Mouse (Mus musculus) liver, postnatal 0 days (tissue): ENCODE results near the gene Rph3al. TPM values are rescaled to one million over a fixed set of nuclear protein-coding genes. Genes with fewer than 3 reads are reported as not detected.

Source experiments
- ATAC-seq: fragments of 200-750 bp; cut with Nextera tagmentation; 2 replicates; pipeline ENCODE4 v1.8.0; 2017; ENCODE audit warnings: mild to moderate bottlenecking, moderate library complexity
- DNase-seq: peaks from one replicate; pipeline ENCODE4 v3.0.0-alpha.2; 2016
- H3K27ac ChIP-seq: fragments of 300-500 bp; sonication (generic); 2 replicates; pipeline ENCODE4 v1.5.1; 2014; ENCODE audit warnings: antibody characterized with exemption, moderate library complexity, mild to moderate bottlenecking, low read depth
- H3K27me3 ChIP-seq: fragments of 300-500 bp; sonication (generic); 2 replicates; pipeline ENCODE4 v1.6.1; 2014; ENCODE audit warnings: low read length, control low read depth, mixed read lengths; ENCODE audit not compliant: insufficient read depth
- H3K36me3 ChIP-seq: fragments of 300-500 bp; sonication (generic); replicated peaks from 2 replicates; pipeline ENCODE4 v1.6.1; 2014; ENCODE audit warnings: mild to moderate bottlenecking, control low read depth, low read length, moderate library complexity, mixed read lengths; ENCODE audit not compliant: insufficient read depth
- H3K4me1 ChIP-seq: fragments of 300-500 bp; sonication (generic); 2 replicates; pipeline ENCODE4 v1.6.1; 2014; ENCODE audit warnings: antibody characterized with exemption, mild to moderate bottlenecking, control low read depth; ENCODE audit not compliant: insufficient read depth
- H3K4me2 ChIP-seq: fragments of 300-500 bp; sonication (generic); 2 replicates; pipeline ENCODE4 v1.6.1; 2014; ENCODE audit warnings: low read depth, mild to moderate bottlenecking, low read length, moderate library complexity, mixed read lengths
- H3K4me3 ChIP-seq: fragments of 300-500 bp; sonication (generic); 2 replicates; pipeline ENCODE4 v1.5.1; 2014; ENCODE audit warnings: low read depth, low read length
- H3K9ac ChIP-seq: fragments of 300-500 bp; sonication (generic); replicated peaks from 2 replicates; pipeline ENCODE4 v1.6.1; 2014; ENCODE audit warnings: mild to moderate bottlenecking, moderate library complexity
- H3K9me3 ChIP-seq: fragments of 300-500 bp; sonication (generic); 2 replicates; pipeline ENCODE4 v1.6.1; 2016; ENCODE audit warnings: mild to moderate bottlenecking, control low read depth, low read length, mixed read lengths
- CTCF ChIP-seq: sonication (generic); IDR thresholded peaks from 2 replicates; pipeline ENCODE4 v1.5.1; 2016; ENCODE audit warnings: antibody characterized with exemption, low read depth
- EP300 ChIP-seq: IDR thresholded peaks from 2 replicates; pipeline ENCODE4 v1.6.1; 2016; ENCODE audit warnings: antibody characterized with exemption, low read depth, mild to moderate bottlenecking
- WGBS: fragments of 180-500 bp; shearing (Covaris S2); extraction: QIAGEN DNeasy Blood & Tissue Kit; methylation state at CpG from one replicate; pipeline ENCODE4 v1.1.7; 2014; ENCODE audit not compliant: insufficient replicate concordance; 5-methylcytosine and 5-hydroxymethylcytosine counted together
- polyA plus RNA-seq: library from polyadenylated mRNA; unstranded; fragments of >200 nt; fragmentation: Nextera tagmentation; extraction: Ambion mirVana; gene quantifications from 2 replicates; pipeline ENCODE4 v1.2.1, GENCODE M21; 2015

Gene Rph3al
- polyA plus RNA-seq, 1 experiment from 2014 or later, result 0.83 TPM

- H3K27me3 ChIP-seq, result no peaks in the 10 kb centered on the region; the same call in 1 of the 2 replicates
- ATAC-seq, result no peak
- TF ChIP-seq CTCF, result no peak
- TF ChIP-seq EP300, result no peak
- no peaks in the 10 kb centered on the region for H3K9me3 ChIP-seq
- H3K9ac ChIP-seq, result no peak overlapping the region
- no peak overlapping the region for H3K27ac ChIP-seq
- H3K4me2 ChIP-seq, result no peak overlapping the region
- H3K36me3 ChIP-seq, result no peaks in the 10 kb centered on the region
- no peaks in the 10 kb centered on the region for H3K4me1 ChIP-seq
- no peak overlapping the region for H3K4me3 ChIP-seq
- DNase-seq, result no peak
- WGBS, result 54% methylated on average over 8 of the region's 8 CpGs
Observed at GRCm38 (mm10) chr11:75785897-75786296, 152.3 kb downstream of the Rph3al start.

- Histone ChIP-seq H3K9me3 (no peaks in the 10 kb centered on the region), H3K27ac (no peak overlapping the region), H3K4me1 (no peaks in the 10 kb centered on the region), H3K4me3 (no peak overlapping the region), H3K36me3 (no peaks in the 10 kb centered on the region), H3K27me3 (no peaks in the 10 kb centered on the region; the same call in 1 of the 2 replicates), H3K4me2 (no peak overlapping the region), H3K9ac (no peak overlapping the region)
- ATAC-seq (no peak), DNase-seq (no peak)
- TF ChIP-seq CTCF (no peak), EP300 (no peak)
- WGBS, result 68% methylated on average over 5 of the region's 5 CpGs
Observed at GRCm38 (mm10) chr11:75783799-75784198, 154.4 kb downstream of the Rph3al start.

- Histone ChIP-seq H3K4me3 (no peak overlapping the region), H3K4me2 (no peak overlapping the region), H3K36me3 (no peaks in the 10 kb centered on the region), H3K27ac (no peak overlapping the region), H3K4me1 (no peaks in the 10 kb centered on the region), H3K9ac (no peak overlapping the region), H3K9me3 (no peaks in the 10 kb centered on the region), H3K27me3 (no peaks in the 10 kb centered on the region; the same call in 1 of the 2 replicates)
- ATAC-seq, result peak; percentile 50
- DNase-seq, result peak; percentile 69
- WGBS, result 20% methylated on average over 6 of the region's 6 CpGs
- TF ChIP-seq EP300, result no peak
- peak; percentile 90 for TF ChIP-seq CTCF
Observed at GRCm38 (mm10) chr11:75781919-75782318, 156.3 kb downstream of the Rph3al start.

Other genes with a start within 250 kb of the Rph3al start
- gene Ywhae, start 205.6 kb downstream of the Rph3al start, polyA plus RNA-seq, result 190 and 204 TPM in 2 replicates
- not detected in 2 replicates for gene Doc2b, start 142.4 kb downstream of the Rph3al start, polyA plus RNA-seq
- not detected in 2 replicates for gene 1700016K19Rik, start 61.5 kb upstream of the Rph3al start, polyA plus RNA-seq
- 7.8 and 7.9 TPM in 2 replicates for gene Rflnb, start 89.4 kb upstream of the Rph3al start, polyA plus RNA-seq
- 15.4 and 16.2 TPM in 2 replicates for gene Vps53, start 241.2 kb upstream of the Rph3al start, polyA plus RNA-seq
- 2.3 and 2.5 TPM in 2 replicates for gene Fam57a, start 241.2 kb upstream of the Rph3al start, polyA plus RNA-seq